Mouse (Mus musculus): ENCODE results near the gene Ccdc187.
A peak's percentile ranks its signal among the peaks of the same experiment; 100 is the strongest.

The Ccdc187 gene

GRCm38 (mm10) chr2:26294457-26294856, at the start of gene Ccdc187:
TSS of gene Ccdc187 (minus strand) at chr2:26294557.
- no peak for DNase-seq

GRCm38 (mm10) chr2:26342609-26343490, 48.5 kb upstream of the Ccdc187 start:
- no peak for DNase-seq

DNA sequence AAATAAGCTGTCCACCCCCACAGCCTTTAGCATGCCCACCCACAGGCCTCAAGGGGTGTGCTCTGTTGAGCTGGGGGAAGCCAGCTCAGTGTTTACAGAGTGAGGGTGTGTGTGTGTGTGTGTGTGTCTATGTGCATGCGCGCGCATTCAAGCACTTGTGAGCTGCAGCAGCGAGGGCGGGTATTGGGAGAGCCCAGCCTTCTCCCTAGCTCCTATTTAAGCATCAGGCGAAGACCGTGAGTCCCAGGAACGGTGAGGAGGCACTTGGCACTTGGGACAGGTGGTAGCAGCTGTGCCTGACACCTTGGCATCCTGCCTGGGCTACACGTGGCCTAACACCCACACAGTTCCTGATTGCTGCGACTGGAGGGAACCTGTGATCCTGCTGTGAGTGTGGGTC, 47.7 kb upstream of the Ccdc187 start:
- DNase-seq, result peak; percentile 79 to 87

- DNase-seq, result no peak
Measured at GRCm38 (mm10) chr2:26341510-26341981, 47.2 kb upstream of the Ccdc187 start.

DNA sequence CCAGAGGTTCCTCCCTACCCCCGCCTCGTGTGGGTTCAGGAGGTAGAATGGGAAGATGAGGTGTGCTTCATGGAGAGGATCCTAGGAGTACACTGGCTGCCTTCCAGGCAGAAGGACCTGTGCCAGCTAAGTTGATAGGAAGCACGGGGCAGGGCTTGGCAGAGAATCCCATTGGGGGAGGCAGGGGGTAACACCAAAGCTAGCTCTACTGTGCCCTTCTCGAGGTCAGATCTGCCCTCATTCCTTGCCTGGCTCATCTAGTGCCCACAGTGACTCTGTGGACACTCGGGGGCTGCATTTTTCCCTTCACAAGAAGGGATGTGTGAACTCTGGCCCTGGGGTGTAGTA, 44.8 kb upstream of the Ccdc187 start:
- peak; percentile 66 to 75 for DNase-seq

DNA sequence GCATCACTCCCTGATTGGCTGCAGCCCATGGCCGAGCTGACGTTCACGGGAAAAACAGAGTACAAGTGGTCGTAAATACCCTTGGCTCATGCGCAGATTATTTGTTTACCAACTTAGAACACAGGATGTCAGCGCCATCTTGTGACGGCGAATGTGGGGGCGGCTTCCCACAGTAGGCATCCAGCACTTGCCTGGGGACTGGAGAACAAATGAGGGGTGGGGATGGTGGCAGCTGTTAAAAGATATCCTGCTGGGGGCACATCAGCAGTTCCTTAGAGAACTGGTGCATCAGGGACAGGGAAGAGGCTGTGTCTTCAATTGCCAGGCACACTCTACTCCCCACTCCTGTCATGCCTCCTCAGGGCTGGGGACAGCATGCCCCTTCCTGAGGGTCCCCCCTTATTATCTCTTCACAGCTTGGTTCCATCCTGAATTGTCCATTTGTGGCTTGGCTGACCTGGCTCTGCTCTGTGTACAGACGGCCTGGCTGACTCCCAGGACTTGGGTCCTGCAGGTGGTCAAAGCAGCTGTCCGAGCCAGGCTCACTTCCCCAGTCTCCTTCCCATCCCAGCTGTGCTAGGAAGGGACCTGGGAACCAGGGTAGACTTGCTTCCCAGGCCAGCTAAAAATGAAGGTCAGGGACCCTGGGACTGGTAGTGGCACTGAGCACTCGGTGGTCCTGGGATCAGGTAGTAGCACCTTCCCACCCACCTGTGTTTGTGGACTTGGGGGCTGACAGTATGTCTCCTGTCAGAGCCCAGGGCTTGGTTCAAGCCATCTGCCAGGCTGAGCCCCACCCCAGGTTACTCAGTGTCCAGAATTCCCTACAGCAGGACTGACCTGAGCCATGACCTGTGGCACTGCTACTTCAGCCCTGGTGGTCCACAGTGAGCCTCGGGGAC, 44.2 kb upstream of the Ccdc187 start:
- peak; percentile 70 to 81 for DNase-seq

GRCm38 (mm10) chr2:26330702-26331101, 36.3 kb upstream of the Ccdc187 start:
- no peak for DNase-seq

GRCm38 (mm10) chr2:26330056-26330468, 35.7 kb upstream of the Ccdc187 start:
- DNase-seq, result no peak

GRCm38 (mm10) chr2:26329402-26329801, 35.0 kb upstream of the Ccdc187 start:
- peak in 1 of 2 experiments; percentile 61 for DNase-seq

DNA sequence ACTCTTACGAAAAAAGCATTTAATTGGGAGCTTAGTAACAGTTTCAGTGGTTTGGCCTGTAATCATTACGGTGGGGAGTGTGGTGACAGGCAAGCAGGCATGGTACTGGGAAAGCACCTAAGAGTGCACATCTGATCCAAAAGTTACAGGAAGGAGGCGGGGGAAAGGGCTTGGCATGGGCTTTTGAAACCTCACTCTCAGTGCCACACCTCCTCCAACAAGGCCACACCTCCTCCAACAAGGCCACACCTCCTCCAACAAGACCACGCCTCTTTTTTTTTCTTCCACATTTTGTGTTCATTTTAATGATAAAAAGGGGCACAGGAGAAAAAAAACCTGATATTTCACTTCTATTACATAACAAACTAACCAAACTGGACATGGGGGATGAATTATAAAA, 33.5 kb upstream of the Ccdc187 start:
- no peak for DNase-seq

DNA sequence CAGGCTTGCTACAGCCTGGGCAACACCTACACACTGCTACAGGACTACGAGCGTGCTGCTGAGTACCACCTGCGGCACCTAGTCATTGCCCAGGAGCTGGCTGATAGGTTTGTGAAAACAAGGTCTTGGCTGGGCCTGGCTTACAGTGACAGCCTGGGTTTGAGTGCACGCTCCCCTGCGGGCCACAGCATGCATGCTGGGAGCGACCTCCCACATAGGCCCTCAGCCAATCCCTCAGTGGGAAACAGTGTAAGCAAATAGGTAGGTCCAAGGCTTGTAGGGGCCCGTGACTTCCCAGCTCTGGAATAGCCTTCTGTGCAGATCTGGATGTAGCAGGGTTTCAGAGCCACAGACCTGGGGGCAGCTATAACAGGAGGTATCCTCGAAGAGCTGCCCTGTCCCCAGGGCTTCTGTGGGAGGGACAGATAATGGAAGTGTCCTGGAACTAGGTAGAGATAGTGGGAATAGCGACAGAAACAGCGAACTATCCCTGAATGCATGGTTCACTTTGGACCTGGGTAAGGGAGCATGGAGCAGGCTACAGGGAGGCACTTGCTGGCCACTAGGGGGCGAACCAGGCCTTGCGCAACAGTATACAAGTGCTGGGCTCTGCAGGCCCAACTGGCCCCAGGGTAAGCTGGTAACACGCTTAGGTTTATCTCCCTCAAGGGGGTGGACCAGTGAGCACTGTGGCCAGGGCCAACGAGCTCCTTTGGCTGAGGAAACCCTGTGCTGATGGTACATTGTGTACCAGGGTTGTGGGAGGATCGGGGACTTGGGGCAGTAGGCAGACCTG, 31.2 kb upstream of the Ccdc187 start:
- peak; percentile 68 to 82 for DNase-seq

GRCm38 (mm10) chr2:26324917-26325316, 30.6 kb upstream of the Ccdc187 start:
- peak in 1 of 2 experiments; percentile 67 for DNase-seq

- DNase-seq, result peak in 1 of 2 experiments; percentile 29
Measured at GRCm38 (mm10) chr2:26323589-26324325, 29.4 kb upstream of the Ccdc187 start.

DNA sequence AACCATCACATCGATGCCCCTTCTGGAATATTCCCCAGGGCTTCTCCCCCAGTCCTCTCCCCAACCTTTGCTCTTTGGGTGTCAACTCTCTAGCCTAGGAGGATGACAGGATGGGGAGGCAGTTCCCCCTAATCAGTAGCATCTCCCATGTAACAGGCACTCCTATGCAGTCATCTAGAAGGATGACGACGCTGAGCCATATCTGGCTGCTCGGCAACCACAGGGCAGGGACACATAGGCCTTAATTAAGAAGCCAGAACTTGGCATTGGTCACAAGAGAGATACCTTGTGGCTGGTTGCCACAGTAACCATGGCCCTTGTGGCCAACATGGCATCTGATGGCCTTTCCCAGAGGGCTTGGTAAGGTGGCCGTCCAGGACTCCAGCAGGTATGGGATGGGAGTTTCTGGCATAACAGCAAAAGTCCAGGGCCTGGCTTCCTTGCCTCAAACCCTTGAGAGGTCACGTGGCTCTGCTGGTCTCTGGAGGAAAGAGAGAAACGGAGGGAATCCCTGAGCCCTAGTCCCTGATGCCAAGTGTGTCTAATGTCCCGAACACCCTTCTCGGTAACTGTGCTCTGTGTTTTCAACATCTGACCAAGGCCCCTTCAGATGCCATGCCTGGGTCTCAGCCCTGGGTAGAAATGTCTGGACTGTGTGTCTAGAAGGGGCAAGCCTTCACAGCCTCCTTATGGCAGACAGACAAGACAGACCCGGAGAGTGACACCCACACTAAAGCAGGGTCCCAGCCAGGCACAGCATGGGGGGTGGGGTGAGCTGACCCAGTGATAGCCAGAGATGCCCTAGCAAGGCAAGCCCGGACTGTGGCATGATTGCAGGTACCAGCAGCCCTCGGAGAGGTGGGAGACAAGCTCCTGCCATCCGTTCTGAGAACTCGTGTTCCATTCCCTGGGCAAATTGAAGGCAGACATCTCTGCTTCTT, 26.2 kb upstream of the Ccdc187 start:
- DNase-seq, result peak; percentile 62

DNA sequence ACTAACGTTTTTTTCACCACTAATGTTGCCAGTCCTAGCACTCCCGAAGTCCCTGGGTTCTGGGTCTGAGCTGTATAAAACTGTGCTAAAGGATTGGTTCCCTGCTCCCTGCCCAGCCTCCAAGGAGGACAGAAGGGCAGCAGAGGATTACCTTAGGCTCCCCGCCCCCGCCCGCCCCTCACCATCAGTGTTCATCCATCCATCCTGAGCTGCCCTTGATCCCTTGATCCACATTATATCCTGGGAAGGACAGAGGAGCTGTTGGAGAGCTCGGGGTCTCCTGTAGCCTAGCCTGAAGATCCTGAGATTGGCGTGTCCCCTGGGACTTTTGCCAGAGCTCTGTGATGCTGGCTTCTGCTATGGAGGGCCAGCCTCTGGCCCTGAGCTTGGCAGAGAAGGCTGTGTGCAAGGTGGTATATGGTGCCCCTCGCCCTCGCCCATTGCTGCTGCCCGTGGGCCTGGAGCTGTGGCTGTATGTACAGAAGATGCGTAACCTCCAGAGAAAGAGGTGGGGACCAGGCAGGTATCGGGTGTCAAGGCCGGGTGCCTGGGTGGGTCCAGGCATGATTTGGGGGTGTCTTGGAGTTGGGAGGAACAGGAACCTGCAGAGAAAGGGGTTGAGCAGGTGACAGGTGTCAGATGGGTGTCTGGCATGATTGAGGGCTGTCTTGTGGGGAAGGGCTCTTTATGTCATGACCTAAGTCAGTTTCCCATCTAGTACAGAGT, 25.3 kb upstream of the Ccdc187 start:
- peak; percentile 37 to 52 for DNase-seq

DNA sequence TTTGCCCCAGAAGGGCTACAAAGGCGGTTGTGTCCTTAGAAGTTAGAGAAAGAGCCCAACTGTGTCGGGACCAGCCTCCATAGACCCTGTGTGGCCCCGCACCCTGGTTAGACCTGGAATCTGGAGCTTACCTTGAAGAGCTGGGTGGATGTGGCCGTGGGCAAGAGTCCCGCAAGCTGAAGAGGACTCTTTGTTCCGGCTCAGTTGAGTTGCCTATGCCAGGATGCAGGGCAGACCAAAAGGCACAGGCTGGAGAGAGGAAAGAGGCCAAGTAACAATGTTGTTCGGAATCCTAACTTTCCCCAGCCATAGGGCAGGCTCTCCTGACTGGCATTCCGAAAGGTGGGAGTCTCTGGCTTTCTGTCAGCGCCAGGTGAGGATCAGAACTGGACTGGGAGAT, 24.8 kb upstream of the Ccdc187 start:
- peak; percentile 64 for DNase-seq

- DNase-seq, result peak; percentile 35 to 38
Measured at GRCm38 (mm10) chr2:26317991-26318672, 23.8 kb upstream of the Ccdc187 start.

GRCm38 (mm10) chr2:26317371-26317770, 23.0 kb upstream of the Ccdc187 start:
- peak in 1 of 2 experiments; percentile 29 for DNase-seq

- DNase-seq, result peak; percentile 71
Measured at GRCm38 (mm10) chr2:26316576-26317246, 22.4 kb upstream of the Ccdc187 start.

Data from cerebellum, postnatal 25 days (tissue).